In genomic region chr17:12150970-12151369, GRCm38 (mm10) we compare ENCODE assay signal across 21 mouse cellular contexts. TPM values are rescaled to one million over a fixed set of nuclear protein-coding genes. Genes with fewer than 3 reads are reported as not detected.
A peak's percentile ranks its signal among the peaks of the same experiment; 100 is the strongest.
DNase-seq lines count a peak whose midpoint lies in the region; ATAC-seq lines count a peak whose summit lies in the region.
"Had no signal": no experiment of that assay in that cellular context is flagged by ENCODE, and none has a peak within 500 bp of the region (broad histone marks: within the 10 kb centered on the region; RNA-seq: fewer than 3 reads in every experiment).

No protein-coding gene starts in this region.

- peaks cover 2% of the 10 kb centered on the region; the same call in 1 of the 2 replicates for H3K4me1 ChIP-seq in midbrain, embryonic 13.5 days (replicated peaks)
- H3K4me1 ChIP-seq in midbrain, embryonic 16.5 days (ENCODE audit: control insufficient read depth, insufficient read depth, low read length), result no peaks in the 10 kb centered on the region
- peaks cover 42% of the 10 kb centered on the region for H3K4me1 ChIP-seq in liver, embryonic 15.5 days (replicated peaks)
- H3K4me1 ChIP-seq: kidney, embryonic 15.5 days; neural tube, embryonic 12.5 days had no signal

- H3K27me3 ChIP-seq in midbrain, embryonic 13.5 days, result no peaks in the 10 kb centered on the region
- no peaks in the 10 kb centered on the region for H3K27me3 ChIP-seq in midbrain, embryonic 16.5 days (ENCODE audit: control insufficient read depth, insufficient read depth, low read depth, low read length)
- H3K27me3 ChIP-seq in liver, embryonic 15.5 days, result no peaks in the 10 kb centered on the region
- H3K27me3 ChIP-seq: CH12.LX; hindbrain, embryonic 13.5 days; kidney, embryonic 15.5 days; neural tube, embryonic 12.5 days had no signal

- no peak overlapping the region for H3K4me3 ChIP-seq in midbrain, embryonic 13.5 days (replicated peaks)
- H3K4me3 ChIP-seq in midbrain, embryonic 16.5 days (ENCODE audit: low read depth, low read length), result no peak overlapping the region
- H3K4me3 ChIP-seq in liver, embryonic 15.5 days (replicated peaks), result no peak overlapping the region
- H3K4me3 ChIP-seq: heart, adult 2 months; hindbrain, embryonic 13.5 days; kidney, embryonic 15.5 days; neural tube, embryonic 12.5 days had no signal

- H3K9ac ChIP-seq in midbrain, embryonic 13.5 days (replicated peaks), result no peak overlapping the region
- no peak overlapping the region for H3K9ac ChIP-seq in midbrain, embryonic 16.5 days (ENCODE audit: low read depth, low read length)
- no peak overlapping the region for H3K9ac ChIP-seq in liver, embryonic 15.5 days
- H3K9ac ChIP-seq: hindbrain, embryonic 13.5 days; kidney, embryonic 15.5 days; neural tube, embryonic 12.5 days had no signal

- WGBS in midbrain, embryonic 13.5 days, result 98% methylated on average over 2 of the region's 2 CpGs
- 93% methylated on average over 2 of the region's 2 CpGs for WGBS in midbrain, embryonic 16.5 days
- 76% methylated on average over 2 of the region's 2 CpGs for WGBS in liver, embryonic 15.5 days (ENCODE audit: insufficient replicate concordance)

- no peak overlapping the region for H3K4me2 ChIP-seq in midbrain, embryonic 13.5 days (replicated peaks)
- no peak overlapping the region for H3K4me2 ChIP-seq in midbrain, embryonic 16.5 days (ENCODE audit: low read length)
- no peak overlapping the region for H3K4me2 ChIP-seq in liver, embryonic 15.5 days
- H3K4me2 ChIP-seq: hindbrain, embryonic 13.5 days; kidney, embryonic 15.5 days; midbrain, embryonic 11.5 days; neural tube, embryonic 12.5 days had no signal

- no peaks in the 10 kb centered on the region for H3K9me3 ChIP-seq in midbrain, embryonic 13.5 days
- H3K9me3 ChIP-seq in midbrain, embryonic 16.5 days (replicated peaks; ENCODE audit: control insufficient read depth, low read length, poor library complexity, severe bottlenecking), result no peaks in the 10 kb centered on the region
- no peaks in the 10 kb centered on the region for H3K9me3 ChIP-seq in liver, embryonic 15.5 days (replicated peaks)
- H3K9me3 ChIP-seq: G1E; hindbrain, embryonic 13.5 days; kidney, embryonic 15.5 days; neural tube, embryonic 12.5 days had no signal

- 0 out of 2 replicates have a peak, but pooled peaks have one; percentile 14 for ATAC-seq in midbrain, embryonic 13.5 days
- ATAC-seq in midbrain, embryonic 16.5 days, result no peak
- ATAC-seq in liver, embryonic 15.5 days (ENCODE audit: insufficient read depth), result peak; percentile 30; the same call in 1 of the 2 replicates

- no peak overlapping the region for H3K27ac ChIP-seq in midbrain, embryonic 13.5 days
- no peak overlapping the region for H3K27ac ChIP-seq in midbrain, embryonic 16.5 days (ENCODE audit: low read length)
- no peak overlapping the region for H3K27ac ChIP-seq in liver, embryonic 15.5 days (replicated peaks)
- H3K27ac ChIP-seq: heart, adult 2 months; hindbrain, embryonic 13.5 days; kidney, embryonic 15.5 days; macrophage; neural tube, embryonic 12.5 days had no signal

- DNase-seq in c-Kit-positive CD71-positive TER-119-negative erythroid progenitor cells, embryonic 14.5 days (ENCODE audit: low read depth), result peak; percentile 11
- no peak for DNase-seq in right cerebral cortex, postnatal 10 days (ENCODE audit: low spot score in 2 of 2)
- no peak for DNase-seq in spleen, postnatal 36 days (ENCODE audit: low spot score in 2 of 2)
- DNase-seq in neural tube, embryonic 10.5 days (ENCODE audit: extremely low spot score, low spot score), result no peak
- DNase-seq: adrenal gland, postnatal 10 days; cerebellum, postnatal 10 days; gastrocnemius, postnatal 25 days; heart, adult 2 months; kidney, adult 11 months; kidney, postnatal 36 days; retina, postnatal 1 day had no signal

- H3K36me3 ChIP-seq in midbrain, embryonic 13.5 days, result peaks cover 53% of the 10 kb centered on the region
- H3K36me3 ChIP-seq in midbrain, embryonic 16.5 days (ENCODE audit: control insufficient read depth, insufficient read depth, low read length), result peaks cover 13% of the 10 kb centered on the region
- peaks cover 71% of the 10 kb centered on the region for H3K36me3 ChIP-seq in liver, embryonic 15.5 days (replicated peaks)

RNA-seq across cellular contexts. Expression of gene Agpat4, which starts 32.5 kb away (rescaled TPM):
- polyA plus RNA-seq in midbrain, embryonic 13.5 days (2015; fragmentation: Nextera tagmentation; extraction: Ambion mirVana), result 51.6 and 51.9 TPM in 2 replicates
- polyA plus RNA-seq in midbrain, embryonic 16.5 days (2015; fragmentation: Nextera tagmentation; extraction: Ambion mirVana), result 67.2 and 68.3 TPM in 2 replicates
- 25.7 and 25.8 TPM in 2 replicates for polyA plus RNA-seq in liver, embryonic 15.5 days (2015; fragmentation: Nextera tagmentation; extraction: Ambion mirVana)
